Mouse (Mus musculus) ZHBTc4 (cell line): ENCODE measurements around the gene Rev1.

ENCODE experiments used
- DNase-seq: peaks from one replicate; pipeline ENCODE4 v3.0.0-alpha.2; 2011; ENCODE audit warnings: low read depth, low spot score

The Rev1 gene

DNA sequence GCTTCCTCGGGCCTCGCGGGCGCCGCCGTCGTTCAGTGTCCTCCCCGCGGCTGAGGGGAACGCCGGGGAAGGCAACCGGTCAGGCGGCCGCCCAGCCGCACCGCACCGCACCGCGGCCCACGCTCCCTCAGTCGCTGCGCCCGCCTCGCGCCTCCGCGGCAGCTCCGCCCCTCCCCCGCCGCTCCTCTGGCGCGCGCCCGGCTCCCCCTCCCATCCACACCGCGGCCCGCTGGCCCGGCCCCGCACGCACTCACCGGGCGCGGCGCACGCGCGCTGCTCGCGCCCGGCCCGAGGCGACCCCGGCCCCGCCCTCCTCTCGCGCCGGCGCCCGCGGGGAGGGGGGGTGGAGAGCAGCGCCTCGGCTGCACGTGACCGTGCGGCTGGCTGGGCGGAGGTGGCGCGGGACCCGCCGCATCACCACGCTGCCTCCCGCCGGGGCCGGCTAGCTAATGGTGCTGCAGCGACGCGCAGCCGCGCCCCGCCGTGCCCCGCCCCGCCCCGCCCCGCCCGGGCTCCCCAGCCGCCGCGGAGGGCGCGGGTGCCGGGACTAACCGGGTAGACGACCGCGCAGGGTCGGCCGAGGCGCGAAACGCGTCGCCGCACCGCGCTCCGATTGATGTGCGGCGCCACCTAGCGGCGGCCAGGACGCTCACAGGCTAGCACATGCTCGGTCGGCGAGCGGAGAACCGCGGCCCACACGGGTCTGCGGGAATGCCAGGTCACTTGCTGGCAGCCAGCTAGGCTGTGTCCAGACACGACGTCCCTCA is at the start of gene Rev1:
TSS of gene Rev1 (minus strand) at position 301 of the 767 bp plus-strand sequence.
- peak; percentile 90 for DNase-seq

DNA sequence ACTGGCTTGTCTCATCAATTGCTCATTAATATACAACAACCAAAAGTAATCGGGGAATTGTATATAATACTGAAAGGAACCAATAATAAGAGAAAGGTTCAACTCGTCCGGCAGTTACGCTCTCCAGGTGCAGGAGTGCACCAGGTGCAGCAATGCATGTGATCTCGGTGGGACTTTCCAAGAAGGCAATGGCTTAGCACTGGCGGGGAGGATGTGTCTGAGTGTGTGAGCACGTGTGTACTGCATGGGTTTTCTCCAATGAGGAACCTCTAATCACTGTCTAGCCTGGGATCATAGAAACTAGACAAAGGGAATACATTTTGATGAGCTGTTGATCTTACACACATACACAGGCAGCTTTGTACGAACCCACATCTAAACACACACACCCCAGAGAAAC is 49.3 kb upstream of the Rev1 start:
- no peak for DNase-seq

DNA sequence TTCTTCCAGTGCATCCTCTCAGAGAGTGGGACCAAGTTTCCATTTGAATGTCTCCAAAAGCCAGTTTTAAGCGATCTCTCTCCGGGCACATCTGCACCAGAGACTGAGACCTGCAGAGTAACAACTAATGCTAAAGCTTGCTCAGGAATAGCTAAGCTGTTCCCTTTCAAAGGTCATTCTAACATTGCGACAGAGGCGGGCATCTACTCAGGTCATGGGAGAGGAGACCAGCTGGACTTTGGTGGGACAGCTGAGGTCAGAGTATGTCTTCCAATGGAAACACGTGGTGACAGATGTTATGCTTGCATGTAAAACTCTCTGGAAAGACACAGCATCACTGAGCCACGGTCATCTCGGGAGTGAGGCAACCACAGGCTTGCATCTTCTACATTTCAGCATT is 46.5 kb upstream of the Rev1 start:
- no peak for DNase-seq

DNA sequence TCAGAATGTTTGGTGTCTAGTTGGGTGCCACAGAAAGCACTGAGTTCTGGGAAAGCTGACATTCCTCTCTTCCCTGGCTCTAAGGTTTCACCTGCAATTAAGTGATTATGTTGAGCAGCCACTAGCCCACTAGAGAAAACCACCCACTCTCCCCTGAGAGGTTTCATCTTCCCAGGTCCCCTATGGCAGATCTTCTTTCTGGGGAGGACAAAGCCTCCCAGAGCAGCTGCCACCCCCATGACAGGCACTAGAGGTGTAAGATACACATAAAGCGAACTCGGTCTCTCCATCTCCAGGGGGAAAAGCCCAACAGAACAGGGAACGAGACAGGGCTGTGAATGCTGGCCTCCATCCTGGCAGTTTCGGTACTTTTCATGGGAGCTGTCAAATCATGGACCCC is 42.3 kb upstream of the Rev1 start:
- DNase-seq = no peak

DNA sequence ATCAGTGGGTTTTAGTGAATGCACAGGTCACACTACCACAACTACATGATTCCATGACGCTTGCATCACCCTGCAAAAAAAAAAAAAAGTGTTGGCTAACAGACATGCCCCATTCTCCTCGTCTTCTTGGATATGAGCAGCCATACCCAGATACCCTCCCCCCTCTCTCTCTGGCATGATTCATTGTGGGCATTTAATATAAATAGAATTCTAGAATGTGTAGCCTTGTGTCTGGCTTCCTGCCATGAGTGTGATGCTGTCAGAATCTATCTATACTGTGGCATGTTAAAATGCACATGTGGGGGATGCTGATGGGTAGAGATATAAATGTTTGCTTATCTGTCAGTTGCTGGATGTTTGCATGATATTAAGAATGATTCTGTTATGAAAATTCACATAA is 36.1 kb upstream of the Rev1 start:
- DNase-seq = no peak

DNA sequence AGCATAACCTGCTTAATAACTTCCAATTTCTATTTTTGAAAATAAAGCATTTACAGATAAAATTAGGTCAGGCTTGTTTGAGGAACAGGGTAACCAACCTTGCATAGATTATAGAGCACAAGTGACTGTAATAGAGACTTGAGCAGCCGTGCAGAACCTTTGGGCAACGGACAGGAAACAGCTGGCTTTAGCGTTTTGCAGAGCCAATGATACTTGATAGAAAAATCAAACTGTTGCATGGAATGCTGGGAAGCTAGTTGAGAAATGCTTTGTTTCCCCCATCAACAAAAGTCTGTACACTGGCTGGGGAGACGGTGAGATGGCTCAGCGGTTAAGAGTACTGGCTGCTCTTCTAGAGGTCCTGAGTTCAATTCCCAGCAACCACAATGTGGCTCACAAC is 20.5 kb upstream of the Rev1 start:
- DNase-seq = no peak

DNA sequence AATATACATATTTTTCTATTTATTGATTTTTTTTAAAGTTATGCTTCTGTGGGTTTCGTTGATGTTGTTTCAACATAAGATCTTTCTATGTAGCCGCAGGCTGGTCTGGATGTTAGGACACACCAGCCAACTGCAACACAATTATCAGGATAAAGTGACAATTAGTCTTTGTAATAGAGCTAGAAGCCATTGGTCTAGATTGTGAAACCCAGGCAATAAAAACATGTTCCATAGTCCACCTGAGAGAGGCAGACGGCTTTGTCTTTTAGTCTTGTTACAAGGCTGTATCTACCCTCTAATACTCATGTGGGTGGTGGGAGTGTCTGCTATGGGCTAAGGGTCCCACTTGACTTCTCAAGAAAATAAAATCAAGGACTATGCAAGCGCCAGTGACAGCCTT is 16.4 kb upstream of the Rev1 start:
- DNase-seq = no peak

DNA sequence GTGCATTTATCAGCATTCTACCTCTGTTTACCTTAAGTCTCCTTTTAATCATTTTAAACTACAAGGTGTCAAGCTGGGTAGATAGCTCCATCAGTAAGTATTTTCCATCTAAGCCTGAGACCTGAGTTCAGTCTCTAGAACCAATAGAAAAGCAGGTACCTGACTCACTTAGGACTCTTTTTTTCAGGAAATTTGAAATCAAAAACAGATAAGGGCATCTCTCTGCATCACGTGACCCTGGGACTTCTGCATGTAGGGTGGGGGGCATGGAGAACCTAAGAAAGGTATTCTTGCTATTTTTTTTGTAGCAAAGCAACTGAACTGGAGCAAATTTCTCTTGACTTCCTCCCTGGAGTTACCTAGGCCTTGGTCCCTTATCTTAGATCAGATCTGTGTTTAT is 11.8 kb upstream of the Rev1 start:
- no peak for DNase-seq

DNA sequence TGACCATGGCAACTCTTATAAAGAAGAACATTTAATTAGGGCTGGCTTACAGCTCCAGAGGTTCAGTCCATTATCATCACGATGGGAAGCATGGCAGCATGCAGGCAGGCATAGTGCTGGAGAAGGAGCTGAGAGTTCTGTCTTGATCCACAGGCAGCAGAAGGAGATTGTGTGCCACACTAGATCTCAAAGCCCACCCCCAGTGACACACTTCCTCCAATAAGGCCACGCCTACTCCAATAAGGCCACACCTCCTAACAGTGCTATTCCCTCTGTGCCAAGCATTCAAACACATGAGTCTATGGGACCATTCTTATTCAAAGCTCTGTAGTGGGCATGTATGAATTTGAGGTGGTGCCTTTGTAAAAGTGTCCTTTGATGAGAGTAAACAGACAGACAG is 11.3 kb upstream of the Rev1 start:
- peak; percentile 10 for DNase-seq

DNA sequence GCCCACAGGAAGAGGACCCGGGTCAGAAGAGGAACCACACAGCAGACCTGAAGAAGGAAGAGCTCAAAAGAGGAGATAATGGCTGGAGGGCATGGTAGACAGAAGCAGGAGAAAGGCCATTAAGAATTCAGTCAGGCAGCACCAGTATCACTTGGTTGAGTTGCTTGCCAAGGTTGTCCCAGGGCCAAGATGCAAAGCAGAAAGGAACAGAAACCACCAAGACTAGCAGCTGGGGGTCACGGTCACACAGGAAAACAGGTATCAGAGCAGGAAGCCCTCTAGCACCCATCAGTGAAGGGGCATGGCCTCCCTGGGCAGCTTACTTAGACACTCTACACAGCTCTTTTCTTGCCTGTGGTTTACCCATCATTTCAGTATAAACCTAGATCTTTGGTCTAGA is 9.8 kb upstream of the Rev1 start:
- no peak for DNase-seq

DNA sequence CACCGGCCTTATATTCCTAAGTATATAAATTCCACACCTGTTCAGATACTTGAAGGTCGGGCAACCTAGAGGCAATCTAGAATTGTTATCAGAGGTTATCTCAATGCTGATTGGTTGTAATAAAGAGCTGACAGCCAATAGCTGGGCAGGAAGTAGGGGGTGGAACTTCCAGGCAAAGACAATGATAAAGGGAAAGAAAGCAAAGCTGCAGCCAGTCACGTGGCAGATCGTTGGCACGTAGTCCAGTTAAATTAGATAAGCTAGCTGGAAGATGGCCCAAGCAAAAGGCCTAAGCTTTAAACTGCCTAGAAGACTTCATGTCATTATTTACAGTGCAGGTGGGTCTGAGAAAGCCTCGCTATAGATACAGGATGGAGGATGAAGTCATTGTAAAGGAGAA is 3.3 kb upstream of the Rev1 start:
- DNase-seq = peak; percentile 29

DNA sequence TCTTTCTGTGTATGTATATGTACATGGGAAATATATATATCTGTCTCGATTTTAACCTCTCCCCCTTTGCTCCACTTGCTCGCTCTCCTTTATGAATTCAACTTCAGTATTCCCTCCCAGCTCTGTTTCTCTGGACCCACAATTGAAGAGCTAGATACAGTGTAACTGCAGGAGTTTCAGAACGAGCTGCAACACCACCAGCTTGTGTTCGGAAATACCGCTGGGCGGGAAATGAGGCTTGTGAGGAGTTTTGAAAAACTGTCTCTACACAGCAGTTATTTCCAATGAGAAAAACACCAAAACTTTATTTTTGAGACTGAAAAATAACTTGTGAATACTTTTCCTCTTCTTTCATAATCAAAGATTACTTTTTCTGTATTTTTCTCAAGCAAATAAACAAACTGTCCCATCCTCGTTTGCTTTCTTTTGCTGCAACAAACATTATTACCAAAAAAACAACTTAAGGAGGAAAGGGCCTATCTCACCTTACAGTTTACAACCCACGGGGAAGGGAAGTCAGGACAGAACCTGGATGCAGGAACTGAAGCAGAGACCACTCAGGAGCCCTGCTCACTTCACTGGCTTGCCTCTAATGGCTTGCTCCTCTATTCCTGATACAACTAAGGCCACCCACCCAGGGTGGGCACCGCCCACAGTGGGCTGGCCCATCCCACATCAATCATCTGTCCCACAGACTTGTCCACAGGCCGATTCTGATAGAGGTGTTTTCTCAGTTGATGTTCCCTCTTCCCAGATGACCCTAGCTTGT is 1.3 kb upstream of the Rev1 start:
- DNase-seq = peak; percentile 77

DNA sequence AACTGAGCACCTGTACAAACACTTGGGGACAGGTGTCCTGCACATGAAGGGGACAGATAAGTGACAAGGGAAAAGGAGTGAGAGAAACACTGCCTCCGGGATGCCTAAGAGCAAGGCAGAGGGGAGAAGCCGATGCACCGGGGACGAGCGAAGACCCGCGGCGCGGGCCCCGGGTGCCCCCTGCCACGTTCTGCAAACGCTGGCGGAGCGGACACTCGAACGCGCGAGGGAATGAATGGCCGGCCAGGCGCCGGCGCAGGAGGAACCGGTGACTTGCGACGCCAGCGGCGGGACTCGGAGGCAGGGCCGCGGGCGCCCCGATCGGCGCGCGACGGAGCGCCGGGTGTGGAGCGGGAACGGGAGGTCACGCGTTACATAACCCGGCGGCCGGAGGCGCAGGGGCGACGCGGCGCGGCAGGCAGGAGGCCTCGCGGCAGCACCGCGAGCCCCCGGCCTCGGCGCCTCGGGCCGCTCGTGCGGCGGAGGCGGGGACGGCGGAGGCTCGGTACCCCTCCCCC is 623 bp downstream of the Rev1 start:
- DNase-seq = peak; percentile 45

DNA sequence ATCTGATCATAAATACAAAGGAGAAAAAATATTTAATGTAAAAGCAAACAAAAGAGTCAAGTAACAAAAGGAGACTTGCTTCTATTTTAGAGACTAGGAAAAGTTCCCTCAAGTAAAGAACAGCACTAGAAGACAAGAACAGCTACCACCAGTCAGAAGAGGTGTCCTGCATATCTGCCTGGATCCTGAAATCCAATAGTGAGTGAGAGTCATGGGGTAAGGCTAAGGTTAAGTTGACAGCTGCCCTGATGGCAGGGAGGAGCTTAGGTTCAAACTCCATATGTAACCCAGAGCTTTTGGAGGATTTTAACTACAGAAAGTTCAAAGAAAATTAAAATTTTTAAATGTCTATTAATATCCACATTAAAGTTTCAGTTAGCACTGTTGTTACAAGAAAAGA is 2.6 kb downstream of the Rev1 start:
- peak; percentile 32 for DNase-seq

DNA sequence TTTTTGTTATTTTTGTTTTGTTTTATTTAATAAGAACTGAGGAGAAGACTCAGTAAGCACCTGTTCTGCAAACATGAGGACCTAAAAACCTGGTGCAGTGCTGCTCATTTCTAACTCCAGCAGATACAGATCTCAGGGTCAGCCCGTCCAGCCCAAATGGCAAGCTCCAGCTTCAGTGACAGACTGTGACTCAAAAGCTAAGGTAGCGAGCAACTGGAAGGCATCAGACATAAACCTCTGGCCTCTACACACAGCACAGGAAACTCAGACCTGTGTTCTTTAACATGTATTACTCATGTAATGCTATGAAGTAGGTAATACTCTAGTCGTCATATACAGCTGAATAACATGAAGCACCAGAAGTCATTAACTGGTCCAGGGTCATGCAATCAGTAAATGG is 3.2 kb downstream of the Rev1 start:
- DNase-seq = no peak

DNA sequence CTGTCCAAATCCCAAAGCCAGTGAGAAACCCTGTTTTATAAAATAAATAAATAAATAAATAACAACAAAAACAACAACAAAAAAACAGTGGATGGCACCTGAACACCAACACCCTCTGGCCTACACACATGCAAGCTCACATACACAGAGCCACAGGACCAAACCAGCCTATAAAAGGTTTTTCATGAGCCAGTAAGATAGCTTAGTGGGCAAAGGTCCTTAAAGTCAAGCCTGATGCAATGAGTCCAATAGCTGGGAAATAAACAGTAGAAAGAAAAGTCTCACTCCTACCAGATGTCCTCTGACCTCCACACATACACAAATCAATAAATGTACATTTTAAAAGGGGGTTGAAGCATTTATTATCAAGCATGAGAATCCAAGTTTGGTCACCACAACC is 5.3 kb downstream of the Rev1 start:
- no peak for DNase-seq

DNA sequence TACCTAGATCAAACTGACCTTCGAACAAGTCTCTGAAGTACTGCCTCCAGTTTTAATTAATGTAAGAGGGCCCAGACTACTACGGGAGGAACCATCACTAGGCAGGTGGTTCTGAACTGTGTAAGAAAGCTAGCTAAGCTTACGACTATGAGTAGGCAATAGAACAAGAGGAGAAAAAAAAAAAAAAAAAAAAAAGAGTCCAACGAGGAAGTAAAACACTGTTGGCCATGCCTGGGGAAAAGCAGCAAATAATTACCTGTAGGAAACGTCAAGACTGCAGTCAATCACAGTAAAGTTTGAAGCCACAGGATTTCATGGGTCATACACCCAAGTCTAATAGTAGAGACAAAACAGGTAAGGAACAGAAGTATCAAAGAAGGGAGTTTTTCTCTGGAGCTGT is 8.7 kb downstream of the Rev1 start:
- no peak for DNase-seq

DNA sequence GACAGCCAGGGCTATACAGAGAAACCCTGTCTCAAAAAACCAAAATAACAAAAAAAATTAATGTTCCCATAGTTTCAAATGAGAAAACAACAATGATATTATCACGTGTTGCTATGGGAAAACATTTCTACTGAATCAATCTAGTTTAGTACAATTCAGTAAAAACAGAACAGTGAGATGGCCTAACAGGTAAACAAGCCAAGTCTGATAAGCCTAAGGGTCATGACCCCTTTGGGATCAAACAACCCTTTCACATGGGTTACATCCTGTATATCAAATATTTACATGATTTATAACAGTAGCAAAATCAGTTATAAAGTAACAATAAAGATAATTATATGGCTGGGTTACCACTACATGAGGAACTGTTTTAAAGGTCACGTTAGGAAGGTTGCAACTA is 11.0 kb downstream of the Rev1 start:
- DNase-seq = no peak

DNA sequence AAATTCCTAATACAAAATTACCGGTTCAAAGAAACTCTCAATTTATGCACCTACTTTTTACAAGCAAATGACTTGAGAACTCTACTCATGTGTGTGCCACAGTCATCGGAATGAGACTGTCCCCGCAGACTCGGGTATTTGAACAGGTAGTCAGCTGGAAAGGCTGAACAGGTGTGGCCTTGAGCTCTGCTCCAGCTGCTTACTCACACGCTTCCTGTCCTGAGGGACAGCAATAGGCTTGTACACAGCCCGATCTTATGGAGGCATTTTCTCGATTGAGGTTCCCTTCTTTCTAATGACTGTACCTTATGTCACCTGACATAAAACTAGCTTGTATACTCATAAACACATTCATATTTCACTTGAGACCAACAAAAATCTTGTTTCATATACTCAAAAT is 19.8 kb downstream of the Rev1 start:
- no peak for DNase-seq

DNA sequence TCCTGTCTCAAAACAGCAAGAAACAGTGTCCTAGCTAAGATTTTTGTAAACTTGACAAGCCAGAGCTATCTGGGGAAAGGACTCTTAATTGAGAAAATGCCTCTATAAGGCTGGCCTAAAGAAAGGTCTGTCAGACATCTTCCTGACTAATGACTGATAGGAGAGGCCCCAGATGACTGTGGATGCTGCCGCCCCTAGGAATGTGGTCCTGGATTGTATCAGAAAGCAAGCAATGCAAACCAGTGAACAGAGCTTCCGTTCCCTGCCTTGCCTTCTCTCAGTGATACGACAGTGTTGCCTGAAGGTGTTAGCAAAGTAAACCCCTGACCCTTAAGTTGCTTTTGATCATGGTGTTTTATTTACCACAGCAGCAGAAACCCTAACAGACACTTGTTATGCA is 25.8 kb downstream of the Rev1 start:
- DNase-seq = peak; percentile 9

DNA sequence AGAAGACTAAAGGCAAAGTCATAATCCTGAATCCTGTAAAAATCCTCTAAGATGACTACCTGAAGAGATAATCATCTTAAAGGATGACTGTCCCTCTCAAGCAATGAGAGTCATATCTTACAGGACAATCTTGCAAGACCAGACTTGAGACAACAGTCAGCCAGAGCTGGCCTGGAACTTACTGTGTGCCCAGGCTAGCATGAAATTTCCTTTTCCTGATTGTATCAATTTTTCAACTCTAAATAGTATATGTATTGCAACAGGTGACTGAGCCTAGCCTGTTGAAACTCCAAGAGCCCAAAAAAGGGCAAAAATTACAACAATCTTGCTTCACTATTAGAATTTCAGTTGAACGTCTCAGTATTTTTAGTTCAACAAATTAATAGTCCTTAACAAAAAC is 26.4 kb downstream of the Rev1 start:
- no peak for DNase-seq

DNA sequence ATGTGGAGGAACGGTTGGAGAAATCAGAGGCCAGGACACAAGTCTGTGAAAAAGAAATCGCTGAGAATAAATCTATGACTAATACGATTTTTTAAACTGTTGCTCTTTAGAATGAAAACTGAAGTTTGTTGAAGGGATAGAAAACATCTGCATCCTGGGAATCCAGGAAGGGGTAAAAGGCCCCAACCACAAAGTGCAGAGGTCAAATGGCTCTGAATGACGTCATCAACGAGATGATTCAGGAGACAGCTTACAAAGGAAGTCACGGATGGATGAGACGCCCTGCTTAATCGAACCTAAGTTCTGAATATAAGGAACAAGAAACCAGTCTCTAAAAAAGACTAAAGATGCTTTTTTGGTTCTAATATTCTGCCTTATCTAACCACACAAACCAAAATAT is 48.3 kb downstream of the Rev1 start:
- no peak for DNase-seq

DNA sequence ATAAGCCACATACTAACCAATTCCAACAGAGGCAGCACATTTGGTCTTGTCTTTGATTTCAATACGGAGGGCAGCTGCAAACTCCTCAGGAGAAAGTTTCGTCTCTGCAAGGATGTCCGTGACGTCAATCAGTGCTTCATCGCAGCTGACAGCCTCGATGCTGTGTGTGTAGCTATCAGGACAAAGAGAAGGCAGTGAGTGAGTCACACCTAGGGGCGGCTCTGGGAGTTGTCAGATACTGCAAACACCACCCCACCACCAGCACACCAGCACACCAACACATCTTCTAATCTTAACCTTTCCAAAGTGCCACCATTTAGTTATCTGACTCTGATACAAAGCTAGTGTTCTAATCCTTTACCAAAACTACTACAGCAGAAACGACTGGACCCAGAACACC is 58.3 kb downstream of the Rev1 start:
- DNase-seq = peak; percentile 12
